Mouse (Mus musculus): Measurements from ENCODE around the gene Unc13b. TPM values are rescaled to one million over a fixed set of nuclear protein-coding genes. Genes with fewer than 3 reads are reported as not detected.

The Unc13b gene
- polyA plus RNA-seq, 1 experiment, result 66.7 TPM

DNA sequence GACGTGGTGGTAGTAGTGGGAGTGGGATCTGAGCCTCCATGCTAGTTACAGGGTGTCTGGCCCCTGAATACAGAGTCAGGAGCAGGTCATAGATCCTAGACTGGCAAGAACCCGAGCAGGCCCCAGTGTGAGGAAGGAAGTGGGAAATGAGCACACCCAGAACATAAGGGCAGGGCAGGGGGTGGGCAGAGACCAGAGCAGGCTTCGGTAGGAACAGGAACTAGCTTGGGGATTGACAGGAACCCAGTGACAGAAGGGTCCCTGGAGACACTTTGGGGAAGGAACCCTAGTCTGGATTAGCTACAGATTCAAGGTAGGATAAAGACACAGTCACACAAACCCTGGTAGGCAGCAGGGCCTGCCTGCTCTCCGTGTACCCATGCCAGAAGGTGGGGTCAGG is 14.1 kb upstream of the Unc13b start:
- Histone ChIP-seq H3K4me3 (ENCODE audit: insufficient read depth, low read length) (peak overlapping the region; percentile 62; the same call in 1 of the 2 replicates), H3K4me1 (ENCODE audit: control insufficient read depth, insufficient read depth, low read length) (peaks cover 5% of the 10 kb centered on the region; the same call in 1 of the 2 replicates), H3K27ac (ENCODE audit: insufficient read depth, low read length) (peak overlapping the region; percentile 71)
- TF ChIP-seq POLR2A (IDR thresholded peaks at IDR 0.05; ENCODE audit: extremely low read depth, insufficient read depth, low read length) (no peak), CTCF (IDR thresholded peaks at IDR 0.05; ENCODE audit: extremely low read depth, insufficient read depth, low read length) (no peak)

DNA sequence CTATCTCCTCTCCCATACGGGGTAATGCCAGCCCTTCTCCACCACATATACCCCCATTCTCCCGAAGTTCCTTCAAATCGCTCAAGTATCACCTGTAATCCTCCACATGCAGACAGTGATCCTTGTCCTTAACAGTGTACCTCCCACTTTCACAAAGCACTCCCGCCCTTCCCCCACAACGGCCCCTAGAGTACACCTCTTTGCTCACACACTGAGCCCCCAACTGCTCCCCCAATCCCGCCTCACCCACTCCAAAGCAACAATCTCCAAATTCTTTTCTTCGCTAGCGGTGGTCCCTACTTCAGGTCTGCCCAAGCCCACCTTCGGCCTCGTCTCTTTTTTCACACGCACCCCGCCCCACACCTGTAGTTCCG is 13.5 kb upstream of the Unc13b start:
- TF ChIP-seq POLR2A (IDR thresholded peaks at IDR 0.05; ENCODE audit: extremely low read depth, insufficient read depth, low read length), result no peak
- peaks cover 5% of the 10 kb centered on the region; the same call in 1 of the 2 replicates for H3K4me1 ChIP-seq (ENCODE audit: control insufficient read depth, insufficient read depth, low read length)
- no peak overlapping the region for H3K27ac ChIP-seq (ENCODE audit: insufficient read depth, low read length)

DNA sequence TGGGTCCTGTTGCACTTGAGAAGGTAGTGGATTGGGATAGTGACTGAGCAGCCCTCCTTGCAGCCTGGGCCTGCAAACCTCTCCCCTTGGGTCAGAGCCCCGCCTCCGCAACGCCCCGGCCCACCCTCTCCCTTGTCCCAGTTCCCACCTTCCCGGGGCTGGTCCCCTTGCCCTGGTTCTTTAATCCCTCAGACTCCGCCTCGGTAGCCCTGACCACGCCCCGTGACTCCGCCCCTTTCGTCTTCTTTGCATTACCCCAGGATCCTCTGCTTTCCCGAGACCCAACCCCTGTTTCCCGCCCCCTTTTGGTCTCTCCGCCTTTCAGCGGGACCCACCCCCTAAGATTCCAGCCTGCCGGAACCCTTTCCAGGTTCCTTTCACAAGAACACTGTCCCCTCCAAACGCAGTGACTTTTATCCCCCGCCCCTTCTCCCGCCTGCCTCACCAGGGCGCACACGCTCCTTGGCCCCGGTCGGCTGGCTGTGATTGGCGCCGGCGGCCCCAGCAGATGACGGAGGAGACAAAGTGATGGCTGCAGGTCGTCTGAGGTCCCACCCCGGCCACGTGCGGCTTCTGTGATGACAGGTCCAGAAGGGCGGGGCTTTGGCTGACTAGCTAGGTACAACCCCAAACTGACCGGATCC is 13.0 kb upstream of the Unc13b start, which contains the start of gene Fam214b:
Gene Fam214b, minus strand, starts transcription at position 562 of the 644 bp plus-strand sequence.
- H3K4me3 ChIP-seq (ENCODE audit: insufficient read depth, low read length), result peak within 1 kb of the TSS; percentile 62
- H3K27ac ChIP-seq (ENCODE audit: insufficient read depth, low read length), result peak within 1 kb of the TSS; percentile 32
- peaks cover 5% of the 10 kb centered on the region; the same call in 1 of the 2 replicates for H3K4me1 ChIP-seq (ENCODE audit: control insufficient read depth, insufficient read depth, low read length)
- no peak for TF ChIP-seq CTCF (IDR thresholded peaks at IDR 0.05; ENCODE audit: extremely low read depth, insufficient read depth, low read length)
- TF ChIP-seq POLR2A (IDR thresholded peaks at IDR 0.05; ENCODE audit: extremely low read depth, insufficient read depth, low read length), result no peak

More for the DNA sequence above, 13.5 kb upstream of the Unc13b start:
- H3K4me3 ChIP-seq (ENCODE audit: insufficient read depth, low read length), result peak overlapping the region; percentile 62

DNA sequence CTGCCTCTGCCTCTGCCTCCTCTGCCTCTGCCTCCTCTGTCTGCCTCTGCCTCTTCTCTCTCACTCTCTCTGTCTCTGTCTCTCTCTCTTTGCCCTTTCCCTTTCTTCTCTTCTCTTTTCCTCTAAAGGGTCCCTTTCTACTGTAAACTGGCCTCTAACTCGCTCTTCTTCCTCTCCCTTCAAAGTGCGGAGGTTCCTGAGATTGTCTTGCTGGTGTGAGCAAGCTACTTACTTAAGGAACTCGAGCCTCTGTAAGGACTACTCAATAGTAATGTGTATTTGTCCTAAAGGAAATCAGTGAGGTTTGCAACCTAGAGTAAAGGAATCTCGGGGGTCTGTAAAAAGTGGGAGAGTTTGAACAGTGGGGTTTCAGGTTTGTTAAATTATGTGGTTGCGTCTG is 12.1 kb upstream of the Unc13b start:
- Histone ChIP-seq H3K27ac (ENCODE audit: insufficient read depth, low read length) (no peak overlapping the region), H3K4me1 (ENCODE audit: control insufficient read depth, insufficient read depth, low read length) (peaks cover 5% of the 10 kb centered on the region; the same call in 1 of the 2 replicates), H3K4me3 (ENCODE audit: insufficient read depth, low read length) (no peak overlapping the region; the same call in 1 of the 2 replicates)
- TF ChIP-seq POLR2A (IDR thresholded peaks at IDR 0.05; ENCODE audit: extremely low read depth, insufficient read depth, low read length), result no peak
- no peak for TF ChIP-seq CTCF (IDR thresholded peaks at IDR 0.05; ENCODE audit: extremely low read depth, insufficient read depth, low read length)

DNA sequence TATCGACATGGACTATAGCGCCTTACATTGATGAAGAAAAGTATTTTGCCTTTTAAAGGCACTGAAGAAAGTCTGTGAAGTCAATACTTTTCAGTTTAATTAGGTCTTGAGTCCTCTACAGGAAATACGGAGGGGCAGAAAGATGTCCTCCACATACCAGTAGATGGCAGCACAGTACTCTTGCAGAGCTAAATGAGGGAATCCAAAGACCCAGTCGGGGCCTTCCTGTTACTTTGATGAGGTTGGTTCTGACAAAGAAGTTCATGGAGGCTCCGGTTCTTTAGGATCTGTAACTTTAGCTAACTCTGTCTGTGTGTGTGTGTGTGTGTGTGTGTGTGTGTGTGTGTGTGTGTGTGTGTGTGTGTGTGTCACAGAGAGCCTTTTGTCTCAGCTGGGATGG is 11.5 kb upstream of the Unc13b start:
- no peak overlapping the region for H3K4me3 ChIP-seq (ENCODE audit: insufficient read depth, low read length)
- H3K27ac ChIP-seq (ENCODE audit: insufficient read depth, low read length), result no peak overlapping the region
- no peak for TF ChIP-seq POLR2A (IDR thresholded peaks at IDR 0.05; ENCODE audit: extremely low read depth, insufficient read depth, low read length)
- TF ChIP-seq CTCF (IDR thresholded peaks at IDR 0.05; ENCODE audit: extremely low read depth, insufficient read depth, low read length), result peak; percentile 78

DNA sequence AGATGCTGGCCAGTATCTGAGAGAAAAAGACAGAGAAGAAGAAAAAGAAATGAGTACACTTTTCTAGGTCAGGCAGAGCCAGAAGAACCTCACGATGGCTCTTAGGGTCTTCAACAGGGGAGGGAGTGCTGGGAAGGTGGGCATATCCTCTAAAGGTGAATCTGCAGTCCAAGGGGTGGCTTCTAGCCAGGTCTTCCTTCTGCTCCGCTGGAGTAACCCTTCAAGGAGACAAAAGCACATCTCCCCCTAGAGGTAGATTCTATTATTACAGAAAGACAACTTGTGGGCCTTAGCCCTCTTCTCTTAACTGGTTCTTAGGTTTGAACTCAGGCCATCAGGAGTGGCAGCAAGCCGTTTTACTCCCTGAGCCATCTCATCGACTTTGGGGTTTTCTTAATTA is 6.1 kb upstream of the Unc13b start:
- Histone ChIP-seq H3K27ac (ENCODE audit: insufficient read depth, low read length) (no peak overlapping the region), H3K4me1 (ENCODE audit: control insufficient read depth, insufficient read depth, low read length) (no peaks in the 10 kb centered on the region), H3K4me3 (ENCODE audit: insufficient read depth, low read length) (no peak overlapping the region)
- no peak for TF ChIP-seq POLR2A (IDR thresholded peaks at IDR 0.05; ENCODE audit: extremely low read depth, insufficient read depth, low read length)
- peak; percentile 38; the same call in 1 of the 2 replicates for TF ChIP-seq CTCF (IDR thresholded peaks at IDR 0.05; ENCODE audit: extremely low read depth, insufficient read depth, low read length)

More for the DNA sequence above, 11.5 kb upstream of the Unc13b start:
- peaks cover 5% of the 10 kb centered on the region; the same call in 1 of the 2 replicates for H3K4me1 ChIP-seq (ENCODE audit: control insufficient read depth, insufficient read depth, low read length)

DNA sequence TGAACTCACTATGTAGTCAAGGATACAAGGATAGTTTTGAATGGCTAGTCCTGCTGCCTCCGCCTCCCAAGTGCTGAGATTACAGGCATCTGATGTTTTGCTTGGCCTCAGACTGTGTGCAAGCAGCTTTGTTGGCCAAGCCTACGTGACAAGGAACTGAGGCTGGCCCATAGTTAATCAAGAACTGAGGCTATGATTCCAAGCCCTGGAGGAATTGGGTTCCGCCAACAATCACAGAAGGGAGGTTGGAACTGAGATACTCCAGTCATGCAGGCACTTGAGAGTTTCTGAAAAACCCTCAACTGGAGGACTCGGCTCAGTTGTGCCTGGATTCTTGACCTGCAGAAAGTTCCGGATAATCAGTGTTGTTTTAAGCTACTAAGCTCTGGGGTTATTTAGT is 1.1 kb upstream of the Unc13b start:
- TF ChIP-seq CTCF (IDR thresholded peaks at IDR 0.05; ENCODE audit: extremely low read depth, insufficient read depth, low read length) (no peak), POLR2A (IDR thresholded peaks at IDR 0.05; ENCODE audit: extremely low read depth, insufficient read depth, low read length) (no peak)
- H3K4me1 ChIP-seq (ENCODE audit: control insufficient read depth, insufficient read depth, low read length), result no peaks in the 10 kb centered on the region; the same call in 1 of the 2 replicates
- no peak overlapping the region for H3K4me3 ChIP-seq (ENCODE audit: insufficient read depth, low read length)
- H3K27ac ChIP-seq (ENCODE audit: insufficient read depth, low read length), result no peak overlapping the region

DNA sequence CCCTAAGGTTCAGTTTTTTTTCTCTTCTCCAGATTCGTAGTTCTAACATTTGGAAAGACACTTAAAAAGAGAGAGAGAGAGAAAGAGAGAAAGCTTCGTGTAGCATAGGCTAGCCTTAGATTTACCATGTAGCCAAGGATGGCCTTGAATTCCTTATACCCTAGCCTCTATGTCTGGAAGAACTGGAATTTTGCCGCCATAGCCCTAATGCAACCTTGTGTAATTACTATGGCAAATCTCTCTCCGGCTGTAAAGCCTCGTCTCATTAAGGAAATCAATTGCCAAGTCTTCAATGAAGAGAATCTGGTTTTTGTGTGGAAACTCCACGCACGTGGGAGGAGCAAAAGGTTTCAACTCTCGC is 381 bp upstream of the Unc13b start:
- peak overlapping the region; percentile 43 for H3K4me3 ChIP-seq (ENCODE audit: insufficient read depth, low read length)
- no peaks in the 10 kb centered on the region; the same call in 1 of the 2 replicates for H3K4me1 ChIP-seq (ENCODE audit: control insufficient read depth, insufficient read depth, low read length)
- TF ChIP-seq CTCF (IDR thresholded peaks at IDR 0.05; ENCODE audit: extremely low read depth, insufficient read depth, low read length), result no peak
- no peak overlapping the region for H3K27ac ChIP-seq (ENCODE audit: insufficient read depth, low read length)

DNA sequence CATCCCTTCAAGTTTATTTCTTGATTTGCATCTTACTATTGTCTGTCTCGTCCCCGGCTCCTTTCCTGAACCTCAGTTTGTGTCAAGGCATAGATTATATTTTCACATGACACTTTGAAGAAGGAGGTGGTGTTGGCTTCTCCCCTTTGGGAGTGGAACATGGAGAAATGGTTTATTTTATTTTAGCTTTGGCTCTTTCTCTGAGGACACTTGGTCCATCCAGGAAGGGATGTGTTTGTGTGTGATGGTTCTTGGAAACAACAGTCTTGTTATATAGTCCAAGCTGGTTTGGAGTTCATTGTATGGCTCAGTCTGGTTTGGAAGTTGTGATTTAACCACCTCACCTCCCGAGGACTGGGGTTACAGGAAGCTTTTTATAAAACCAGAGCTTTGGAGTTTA is 944 bp downstream of the Unc13b start:
- no peak for TF ChIP-seq POLR2A (IDR thresholded peaks at IDR 0.05; ENCODE audit: extremely low read depth, insufficient read depth, low read length)
- no peak for TF ChIP-seq CTCF (IDR thresholded peaks at IDR 0.05; ENCODE audit: extremely low read depth, insufficient read depth, low read length)
- H3K4me3 ChIP-seq (ENCODE audit: insufficient read depth, low read length), result peak overlapping the region; percentile 43
- H3K27ac ChIP-seq (ENCODE audit: insufficient read depth, low read length), result no peak overlapping the region
- no peaks in the 10 kb centered on the region; the same call in 1 of the 2 replicates for H3K4me1 ChIP-seq (ENCODE audit: control insufficient read depth, insufficient read depth, low read length)

DNA sequence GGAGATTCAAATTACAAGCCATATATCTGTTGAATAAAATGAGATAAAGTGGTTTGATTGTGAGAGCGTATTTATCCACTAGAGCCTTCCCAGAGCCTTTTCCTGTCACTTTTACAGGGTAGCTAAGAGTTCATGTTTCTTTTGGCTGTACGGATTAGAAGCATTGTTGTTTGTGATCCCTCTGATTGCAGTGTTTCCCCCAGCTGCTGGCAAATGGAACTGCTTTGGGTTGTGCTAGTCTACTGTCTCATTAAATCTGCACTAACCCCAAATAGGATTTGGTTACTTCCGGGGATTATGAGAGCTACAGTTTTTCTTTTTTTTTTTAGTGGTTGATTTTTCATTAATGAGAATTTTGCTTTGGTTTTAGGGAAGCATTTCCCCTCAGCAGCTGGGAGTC is 1.5 kb downstream of the Unc13b start:
- Histone ChIP-seq H3K27ac (ENCODE audit: insufficient read depth, low read length) (no peak overlapping the region), H3K4me3 (ENCODE audit: insufficient read depth, low read length) (no peak overlapping the region), H3K4me1 (ENCODE audit: control insufficient read depth, insufficient read depth, low read length) (no peaks in the 10 kb centered on the region; the same call in 1 of the 2 replicates)
- TF ChIP-seq CTCF (IDR thresholded peaks at IDR 0.05; ENCODE audit: extremely low read depth, insufficient read depth, low read length), result no peak
- no peak for TF ChIP-seq POLR2A (IDR thresholded peaks at IDR 0.05; ENCODE audit: extremely low read depth, insufficient read depth, low read length)

Measured in cortical plate, adult 2 months (tissue).